Mouse (Mus musculus): Measurements from ENCODE around the gene Il21r.

DNA sequence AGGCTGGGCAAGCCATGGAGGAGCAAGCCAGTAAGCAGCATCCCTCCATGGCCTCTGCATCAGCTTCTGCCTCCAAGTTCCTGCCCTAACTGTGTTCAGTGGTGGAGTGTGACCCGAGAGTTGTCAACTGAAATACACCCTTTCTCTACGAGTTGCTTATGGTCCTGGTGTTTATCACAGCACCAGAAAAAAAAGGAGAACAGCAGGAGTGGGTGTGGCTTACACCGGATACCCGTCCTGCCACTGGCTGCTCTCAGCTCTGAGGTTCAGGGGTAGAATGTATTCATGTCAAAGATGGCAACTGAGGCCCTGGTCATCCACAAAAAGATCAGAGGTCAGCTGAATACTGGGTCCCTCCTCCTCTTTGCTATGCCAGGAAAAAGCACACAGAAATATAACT lies 16.8 kb downstream of the Il21r start:
- TF ChIP-seq POLR2A (IDR thresholded peaks at IDR 0.05; ENCODE audit: borderline replicate concordance, extremely low read depth, low read depth, low read length) (no peak), CTCF (IDR thresholded peaks at IDR 0.05; ENCODE audit: insufficient read depth, low read length) (no peak)
